Mouse (Mus musculus): ENCODE measurements around the gene Fbxl18. TPM values are rescaled to one million over a fixed set of nuclear protein-coding genes. Genes with fewer than 3 reads are reported as not detected.

Fbxl18 gene
- total RNA-seq (2015) (1.7 and 3.0 TPM in 2 replicates), total RNA-seq (2017) (2.6 and 2.7 TPM in 2 replicates)

- peak; percentile 78 for ATAC-seq (ENCODE audit: poor library complexity, severe bottlenecking)
Observed at GRCm38 (mm10) chr5:142894918-142895613, at the start of gene Fbxl18. Gene Fbxl18, minus strand, starts transcription at chr5:142895421.

GRCm38 (mm10) chr5:142940393-142940792, 45.2 kb upstream of the Fbxl18 start:
- no peak for ATAC-seq (ENCODE audit: poor library complexity, severe bottlenecking)

GRCm38 (mm10) chr5:142937956-142938727, 42.9 kb upstream of the Fbxl18 start:
- ATAC-seq (ENCODE audit: poor library complexity, severe bottlenecking): peak; percentile 61

- ATAC-seq (ENCODE audit: poor library complexity, severe bottlenecking): peak; percentile 80
Observed at GRCm38 (mm10) chr5:142936336-142936719, 41.1 kb upstream of the Fbxl18 start.

GRCm38 (mm10) chr5:142935642-142936335, 40.6 kb upstream of the Fbxl18 start:
- peak; percentile 77 for ATAC-seq (ENCODE audit: poor library complexity, severe bottlenecking)

GRCm38 (mm10) chr5:142932731-142933130, 37.5 kb upstream of the Fbxl18 start:
- ATAC-seq (ENCODE audit: poor library complexity, severe bottlenecking): no peak

- ATAC-seq (ENCODE audit: poor library complexity, severe bottlenecking): peak; percentile 65
Observed at GRCm38 (mm10) chr5:142932084-142932685, 37.0 kb upstream of the Fbxl18 start.

GRCm38 (mm10) chr5:142931241-142931745, 36.1 kb upstream of the Fbxl18 start:
- ATAC-seq (ENCODE audit: poor library complexity, severe bottlenecking): no peak

GRCm38 (mm10) chr5:142929400-142929752, 34.2 kb upstream of the Fbxl18 start:
- no peak for ATAC-seq (ENCODE audit: poor library complexity, severe bottlenecking)

GRCm38 (mm10) chr5:142928749-142929399, 33.7 kb upstream of the Fbxl18 start:
- ATAC-seq (ENCODE audit: poor library complexity, severe bottlenecking): peak; percentile 83

GRCm38 (mm10) chr5:142927341-142927930, 32.2 kb upstream of the Fbxl18 start:
- ATAC-seq (ENCODE audit: poor library complexity, severe bottlenecking): no peak

- no peak for ATAC-seq (ENCODE audit: poor library complexity, severe bottlenecking)
Observed at GRCm38 (mm10) chr5:142926940-142927228, 31.7 kb upstream of the Fbxl18 start.

- peak; percentile 73 for ATAC-seq (ENCODE audit: poor library complexity, severe bottlenecking)
Observed at GRCm38 (mm10) chr5:142926204-142926939, 31.2 kb upstream of the Fbxl18 start.

GRCm38 (mm10) chr5:142924336-142924959, 29.2 kb upstream of the Fbxl18 start:
- ATAC-seq (ENCODE audit: poor library complexity, severe bottlenecking): no peak

- ATAC-seq (ENCODE audit: poor library complexity, severe bottlenecking): no peak
Observed at GRCm38 (mm10) chr5:142923781-142924180, 28.6 kb upstream of the Fbxl18 start.

- ATAC-seq (ENCODE audit: poor library complexity, severe bottlenecking): no peak
Observed at GRCm38 (mm10) chr5:142922251-142922650, 27.0 kb upstream of the Fbxl18 start.

- ATAC-seq (ENCODE audit: poor library complexity, severe bottlenecking): peak; percentile 69
Observed at GRCm38 (mm10) chr5:142921074-142921459, 25.8 kb upstream of the Fbxl18 start.

- ATAC-seq (ENCODE audit: poor library complexity, severe bottlenecking): peak; percentile 98
Observed at GRCm38 (mm10) chr5:142920311-142921073, 25.3 kb upstream of the Fbxl18 start.

Measured in megakaryocyte, adult 5-6 weeks (primary cell).